Mouse (Mus musculus) hindbrain, postnatal 0 days (tissue): ENCODE results near the gene Gm20388. TPM values are rescaled to one million over a fixed set of nuclear protein-coding genes. Genes with fewer than 3 reads are reported as not detected.

ENCODE experiments used
- ATAC-seq: fragments of 200-750 bp; cut with Nextera tagmentation; 2 replicates; pipeline ENCODE4 v1.8.0; 2017; ENCODE audit warnings: mild to moderate bottlenecking, moderate TSS enrichment, moderate library complexity
- DNase-seq: peaks from one replicate; pipeline ENCODE4 v3.0.0-alpha.2; 2015; ENCODE audit warnings: low spot score
- H3K27ac ChIP-seq: fragments of 300-500 bp; sonication (generic); 2 replicates; pipeline ENCODE4 v1.5.1; 2014; ENCODE audit warnings: mild to moderate bottlenecking
- H3K27me3 ChIP-seq: fragments of 300-500 bp; sonication (generic); 2 replicates; pipeline ENCODE4 v1.6.1; 2014; ENCODE audit warnings: low read length, mixed read lengths; ENCODE audit not compliant: insufficient read depth
- H3K36me3 ChIP-seq: fragments of 300-500 bp; sonication (generic); 2 replicates; pipeline ENCODE4 v1.6.1; 2014; ENCODE audit warnings: low read length, mixed read lengths; ENCODE audit not compliant: insufficient read depth
- H3K4me1 ChIP-seq: fragments of 300-500 bp; sonication (generic); 2 replicates; pipeline ENCODE4 v1.6.1; 2014; ENCODE audit warnings: antibody characterized with exemption, low read length, mixed read lengths; ENCODE audit not compliant: insufficient read depth
- H3K4me2 ChIP-seq: fragments of 300-500 bp; sonication (generic); 2 replicates; pipeline ENCODE4 v1.6.1; 2014; ENCODE audit warnings: low read depth, mild to moderate bottlenecking, low read length, moderate library complexity, mixed read lengths
- H3K4me3 ChIP-seq: fragments of 300-500 bp; sonication (generic); 2 replicates; pipeline ENCODE4 v1.5.1; 2014; ENCODE audit warnings: low read length
- H3K9ac ChIP-seq: fragments of 300-500 bp; sonication (generic); replicated peaks from 2 replicates; pipeline ENCODE4 v1.6.1; 2014; ENCODE audit warnings: mild to moderate bottlenecking, low read length, moderate library complexity, mixed read lengths
- H3K9me3 ChIP-seq: fragments of 300-500 bp; sonication (generic); 2 replicates; pipeline ENCODE4 v1.6.1; 2016; ENCODE audit warnings: low read length, mixed read lengths
- CTCF ChIP-seq: IDR thresholded peaks from 2 replicates; pipeline ENCODE4 v1.5.1; 2016; ENCODE audit warnings: antibody characterized with exemption, control low read depth, low read depth
- WGBS: fragments of 180-500 bp; shearing (Covaris S2); extraction: QIAGEN DNeasy Blood & Tissue Kit; methylation state at CpG from one replicate; pipeline ENCODE4 v1.1.7; 2014; 5-methylcytosine and 5-hydroxymethylcytosine counted together
- polyA plus RNA-seq: library from polyadenylated mRNA; unstranded; fragments of >200 nt; fragmentation: Nextera tagmentation; extraction: Ambion mirVana; gene quantifications from 2 replicates; pipeline ENCODE4 v1.2.1, GENCODE M21; 2015
- total RNA-seq: library from RNA; depleted of rRNA; stranded (reverse); fragments of >200 nt; gene quantifications from 2 replicates; pipeline ENCODE4 v1.2.3, GENCODE M21; 2014

Gm20388 gene
- total and polyA plus RNA-seq, 2 experiments from 2014 or later: 71.3 TPM; not detected in 1

DNA sequence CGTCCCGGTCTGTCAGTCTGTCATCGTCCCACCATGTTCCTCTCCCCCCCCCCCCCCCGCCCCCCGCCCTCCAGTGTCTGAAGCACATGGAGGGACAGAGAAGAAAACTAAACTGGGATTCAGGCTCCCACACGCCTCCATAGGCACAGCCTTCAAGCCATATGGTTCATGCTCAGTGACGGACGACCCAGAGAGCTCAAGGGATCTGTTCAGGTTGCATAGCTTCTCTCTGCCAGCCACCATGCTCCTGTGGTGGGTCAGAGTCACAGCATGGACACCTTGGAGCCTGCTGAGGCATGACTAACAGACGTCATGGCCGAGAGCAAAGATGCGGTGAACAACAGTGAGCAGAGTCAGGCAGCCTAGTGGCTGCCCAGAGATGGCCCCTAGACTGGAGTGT is 504.8 kb downstream of the Gm20388 start:
- TF ChIP-seq CTCF: no peak
- Histone ChIP-seq H3K4me2 (no peak overlapping the region), H3K27ac (no peak overlapping the region; the same call in 1 of the 2 replicates), H3K4me3 (no peak overlapping the region), H3K4me1 (peaks cover 45% of the 10 kb centered on the region), H3K27me3 (no peaks in the 10 kb centered on the region), H3K36me3 (no peaks in the 10 kb centered on the region), H3K9me3 (no peaks in the 10 kb centered on the region), H3K9ac (no peak overlapping the region)
- ATAC-seq: no peak
- WGBS: 46% methylated on average over 9 of the region's 11 CpGs
- DNase-seq: no peak

GRCm38 (mm10) chr8:120416173-120416521 is 505.5 kb downstream of the Gm20388 start:
- Histone ChIP-seq H3K27ac (peak overlapping the region; percentile 81), H3K4me2 (peak overlapping the region; percentile 34), H3K9me3 (no peaks in the 10 kb centered on the region), H3K27me3 (no peaks in the 10 kb centered on the region), H3K4me1 (peaks cover 41% of the 10 kb centered on the region), H3K9ac (0 out of 2 replicates have a peak overlapping the region, but pooled peaks have one; percentile 18), H3K36me3 (no peaks in the 10 kb centered on the region), H3K4me3 (no peak overlapping the region)
- DNase-seq (no peak), ATAC-seq (no peak)
- 30% methylated on average over 8 of the region's 8 CpGs for WGBS
- TF ChIP-seq CTCF: no peak

- peak; percentile 85 for ATAC-seq
- Histone ChIP-seq H3K36me3 (no peaks in the 10 kb centered on the region), H3K9me3 (no peaks in the 10 kb centered on the region), H3K4me3 (no peak overlapping the region), H3K27me3 (no peaks in the 10 kb centered on the region), H3K4me2 (peak overlapping the region; percentile 34), H3K9ac (0 out of 2 replicates have a peak overlapping the region, but pooled peaks have one; percentile 18), H3K27ac (peak overlapping the region; percentile 81), H3K4me1 (peaks cover 43% of the 10 kb centered on the region)
- DNase-seq: peak; percentile 93
- TF ChIP-seq CTCF: peak; percentile 56
- 7% methylated on average over 33 of the region's 33 CpGs for WGBS
Observed at GRCm38 (mm10) chr8:120416522-120417394, 506.1 kb downstream of the Gm20388 start.

GRCm38 (mm10) chr8:120418188-120418587 is 507.5 kb downstream of the Gm20388 start:
- ATAC-seq (no peak), DNase-seq (no peak)
- H3K9me3 ChIP-seq: no peaks in the 10 kb centered on the region
- H3K27ac ChIP-seq: no peak overlapping the region
- H3K9ac ChIP-seq: no peak overlapping the region
- H3K4me3 ChIP-seq: no peak overlapping the region
- no peak overlapping the region for H3K4me2 ChIP-seq
- H3K36me3 ChIP-seq: no peaks in the 10 kb centered on the region
- peaks cover 38% of the 10 kb centered on the region for H3K4me1 ChIP-seq
- 48% methylated on average over 5 of the region's 5 CpGs for WGBS
- TF ChIP-seq CTCF: no peak
- no peaks in the 10 kb centered on the region for H3K27me3 ChIP-seq

GRCm38 (mm10) chr8:120419675-120420074 is 509.0 kb downstream of the Gm20388 start:
- 70% methylated on average over 9 of the region's 9 CpGs for WGBS
- peaks cover 39% of the 10 kb centered on the region for H3K4me1 ChIP-seq
- ATAC-seq: no peak

DNA sequence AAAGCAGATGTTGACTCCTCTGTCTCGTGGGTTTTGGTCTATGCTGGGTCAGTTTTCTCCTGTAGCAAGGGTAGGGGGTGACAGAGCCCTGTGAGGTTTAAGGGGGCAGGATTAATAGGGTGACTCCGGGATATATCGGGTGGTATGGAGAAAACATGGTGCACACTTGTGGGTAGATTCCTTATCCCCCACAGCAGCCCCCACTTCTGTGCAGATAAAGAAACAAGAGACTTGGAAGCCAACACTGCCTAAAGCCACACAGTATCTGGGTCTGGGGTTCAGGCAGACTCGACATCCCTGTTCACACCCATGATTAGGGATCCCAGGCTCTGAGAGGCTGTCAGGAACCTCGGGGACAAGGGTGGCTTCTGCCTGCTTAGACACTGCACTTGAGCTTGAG is 509.6 kb downstream of the Gm20388 start:
- H3K9ac ChIP-seq: no peak overlapping the region
- no peak for TF ChIP-seq CTCF
- H3K4me3 ChIP-seq: no peak overlapping the region
- DNase-seq (no peak), ATAC-seq (no peak)
- peaks cover 44% of the 10 kb centered on the region for H3K4me1 ChIP-seq
- no peaks in the 10 kb centered on the region for H3K27me3 ChIP-seq
- H3K27ac ChIP-seq: no peak overlapping the region
- no peak overlapping the region for H3K4me2 ChIP-seq
- H3K36me3 ChIP-seq: no peaks in the 10 kb centered on the region
- no peaks in the 10 kb centered on the region for H3K9me3 ChIP-seq
- WGBS: 78% methylated on average over 5 of the region's 5 CpGs

More at GRCm38 (mm10) chr8:120419675-120420074, 509.0 kb downstream of the Gm20388 start:
- no peak for DNase-seq
- H3K4me2 ChIP-seq: no peak overlapping the region
- no peak for TF ChIP-seq CTCF
- H3K27me3 ChIP-seq: no peaks in the 10 kb centered on the region
- no peak overlapping the region for H3K4me3 ChIP-seq
- H3K9ac ChIP-seq: no peak overlapping the region
- no peaks in the 10 kb centered on the region for H3K36me3 ChIP-seq
- no peaks in the 10 kb centered on the region for H3K9me3 ChIP-seq
- H3K27ac ChIP-seq: no peak overlapping the region

DNA sequence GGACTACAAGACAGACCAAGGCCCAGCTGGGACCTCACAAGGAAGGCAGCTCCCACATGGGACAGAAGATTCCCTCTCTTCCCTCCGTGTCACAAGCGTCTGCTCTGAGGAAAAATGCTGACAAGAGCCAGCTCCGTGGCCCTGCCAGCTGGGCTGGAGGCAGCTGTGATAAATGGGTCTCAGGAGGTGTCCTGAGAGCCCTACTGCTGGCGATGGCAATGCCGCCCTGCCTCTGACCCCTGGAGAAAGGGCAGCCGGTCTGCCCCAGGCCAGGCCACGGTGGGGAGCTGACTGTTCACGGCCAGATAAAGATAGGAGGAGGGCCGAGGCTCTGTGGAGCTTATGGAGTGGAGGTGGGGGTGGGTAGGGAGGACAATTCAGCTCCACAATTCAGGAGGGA is 511.0 kb downstream of the Gm20388 start:
- no peaks in the 10 kb centered on the region for H3K9me3 ChIP-seq
- ATAC-seq: no peak
- H3K4me3 ChIP-seq: no peak overlapping the region
- H3K27ac ChIP-seq: no peak overlapping the region
- DNase-seq: peak; percentile 52
- H3K27me3 ChIP-seq: no peaks in the 10 kb centered on the region
- WGBS: 26% methylated on average over 9 of the region's 9 CpGs
- no peak overlapping the region for H3K9ac ChIP-seq
- TF ChIP-seq CTCF: no peak
- H3K36me3 ChIP-seq: no peaks in the 10 kb centered on the region
- H3K4me2 ChIP-seq: no peak overlapping the region
- peaks cover 45% of the 10 kb centered on the region for H3K4me1 ChIP-seq
